Mouse (Mus musculus): ENCODE data around the gene Agxt. TPM values are rescaled to one million over a fixed set of nuclear protein-coding genes. Genes with fewer than 3 reads are reported as not detected.

The Agxt gene
- polyA plus RNA-seq, 1 experiment from 2014 or later, result not detected

DNA sequence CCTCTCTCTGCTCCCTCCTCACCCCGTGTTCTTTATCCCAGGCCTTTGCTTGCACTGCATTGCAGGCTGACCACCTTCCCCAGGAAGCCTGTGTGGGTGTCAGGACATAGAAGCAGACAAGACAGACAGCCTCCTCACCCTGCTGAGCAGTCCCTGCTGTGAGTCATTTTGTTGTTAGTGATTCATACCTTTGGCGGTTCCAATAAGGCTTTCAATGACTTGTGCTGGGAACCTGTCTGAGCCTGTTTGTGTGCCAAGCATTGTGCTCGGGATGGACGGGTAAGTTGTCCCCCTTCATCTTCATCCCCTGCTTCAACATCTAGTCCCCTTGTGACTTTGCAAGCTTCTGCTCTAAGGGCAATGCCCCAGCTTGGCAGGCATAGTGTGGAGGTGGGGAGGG, 38.6 kb downstream of the Agxt start:
- Histone ChIP-seq H3K36me3 (ENCODE audit: control insufficient read depth, insufficient read depth, low read length) (no peaks in the 10 kb centered on the region), H3K4me2 (ENCODE audit: low read depth, low read length) (no peak overlapping the region), H3K4me3 (ENCODE audit: low read depth, low read length) (no peak overlapping the region), H3K27ac (replicated peaks; ENCODE audit: low read depth, low read length) (no peak overlapping the region), H3K4me1 (ENCODE audit: control insufficient read depth, insufficient read depth, low read length) (peaks cover 16% of the 10 kb centered on the region), H3K9ac (ENCODE audit: low read depth, low read length) (no peak overlapping the region), H3K27me3 (replicated peaks; ENCODE audit: control insufficient read depth, insufficient read depth, low read length) (no peaks in the 10 kb centered on the region), H3K9me3 (ENCODE audit: control insufficient read depth, low read length) (no peaks in the 10 kb centered on the region)
- 59% methylated on average over 4 of the region's 4 CpGs for WGBS
- no peak for DNase-seq (ENCODE audit: low spot score)
- ATAC-seq (ENCODE audit: low read depth), result no peak

DNA sequence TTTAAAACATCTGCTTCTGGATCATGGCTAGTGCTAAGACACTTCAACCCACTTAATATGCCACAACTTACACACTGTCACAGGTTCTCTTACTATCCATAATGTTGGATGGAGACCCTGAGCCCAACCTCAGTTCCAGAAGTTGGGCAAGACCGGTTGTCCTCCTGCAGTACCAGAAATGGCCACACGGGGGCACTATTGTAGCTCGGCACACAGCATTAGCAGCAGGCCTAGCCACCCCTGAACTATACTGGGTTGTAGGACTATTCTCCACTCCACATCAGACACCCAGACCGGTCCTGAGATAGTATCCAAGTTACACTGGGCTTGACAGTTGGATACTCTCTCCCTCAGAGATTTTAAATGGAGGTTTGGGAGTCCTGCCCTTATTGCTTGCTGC, 39.4 kb downstream of the Agxt start:
- no peaks in the 10 kb centered on the region for H3K9me3 ChIP-seq (ENCODE audit: control insufficient read depth, low read length)
- H3K27ac ChIP-seq (replicated peaks; ENCODE audit: low read depth, low read length), result no peak overlapping the region
- H3K27me3 ChIP-seq (replicated peaks; ENCODE audit: control insufficient read depth, insufficient read depth, low read length), result no peaks in the 10 kb centered on the region
- no peak overlapping the region for H3K4me3 ChIP-seq (ENCODE audit: low read depth, low read length)
- H3K4me2 ChIP-seq (ENCODE audit: low read depth, low read length), result no peak overlapping the region
- peak; percentile 89 for DNase-seq (ENCODE audit: low spot score)
- peaks cover 16% of the 10 kb centered on the region for H3K4me1 ChIP-seq (ENCODE audit: control insufficient read depth, insufficient read depth, low read length)
- no peaks in the 10 kb centered on the region for H3K36me3 ChIP-seq (ENCODE audit: control insufficient read depth, insufficient read depth, low read length)
- ATAC-seq (ENCODE audit: low read depth), result peak; percentile 84
- H3K9ac ChIP-seq (ENCODE audit: low read depth, low read length), result no peak overlapping the region
- WGBS, result 2% methylated on average over 4 of the region's 4 CpGs

DNA sequence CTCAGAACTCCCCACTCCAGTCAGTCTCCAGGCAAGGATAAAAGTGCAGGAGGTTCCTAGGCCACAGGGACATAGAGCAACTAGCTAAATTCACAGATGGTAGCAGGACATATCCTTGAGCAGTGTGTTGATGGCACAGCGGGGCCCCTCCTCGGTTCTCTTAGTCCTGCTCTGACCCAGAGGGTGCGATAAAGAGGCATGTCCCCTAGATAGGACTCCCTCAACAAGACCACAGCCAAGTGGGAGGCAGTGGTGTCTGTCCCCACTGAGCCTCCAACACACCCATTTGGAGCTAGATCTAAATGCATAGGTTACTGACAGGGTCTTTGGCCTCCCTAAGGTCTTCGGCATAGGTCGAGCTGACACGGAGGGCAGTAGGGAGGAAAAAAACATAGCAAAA, 40.8 kb downstream of the Agxt start:
- Histone ChIP-seq H3K9me3 (ENCODE audit: control insufficient read depth, low read length) (no peaks in the 10 kb centered on the region), H3K9ac (ENCODE audit: low read depth, low read length) (no peak overlapping the region), H3K4me2 (ENCODE audit: low read depth, low read length) (peak overlapping the region; percentile 76), H3K27ac (replicated peaks; ENCODE audit: low read depth, low read length) (peak overlapping the region; percentile 89), H3K4me1 (ENCODE audit: control insufficient read depth, insufficient read depth, low read length) (peaks cover 16% of the 10 kb centered on the region), H3K4me3 (ENCODE audit: low read depth, low read length) (peak overlapping the region; percentile 38), H3K36me3 (ENCODE audit: control insufficient read depth, insufficient read depth, low read length) (no peaks in the 10 kb centered on the region), H3K27me3 (replicated peaks; ENCODE audit: control insufficient read depth, insufficient read depth, low read length) (no peaks in the 10 kb centered on the region)
- WGBS, result 15% methylated on average over 6 of the region's 6 CpGs
- DNase-seq (ENCODE audit: low spot score) (no peak), ATAC-seq (ENCODE audit: low read depth) (no peak)

DNA sequence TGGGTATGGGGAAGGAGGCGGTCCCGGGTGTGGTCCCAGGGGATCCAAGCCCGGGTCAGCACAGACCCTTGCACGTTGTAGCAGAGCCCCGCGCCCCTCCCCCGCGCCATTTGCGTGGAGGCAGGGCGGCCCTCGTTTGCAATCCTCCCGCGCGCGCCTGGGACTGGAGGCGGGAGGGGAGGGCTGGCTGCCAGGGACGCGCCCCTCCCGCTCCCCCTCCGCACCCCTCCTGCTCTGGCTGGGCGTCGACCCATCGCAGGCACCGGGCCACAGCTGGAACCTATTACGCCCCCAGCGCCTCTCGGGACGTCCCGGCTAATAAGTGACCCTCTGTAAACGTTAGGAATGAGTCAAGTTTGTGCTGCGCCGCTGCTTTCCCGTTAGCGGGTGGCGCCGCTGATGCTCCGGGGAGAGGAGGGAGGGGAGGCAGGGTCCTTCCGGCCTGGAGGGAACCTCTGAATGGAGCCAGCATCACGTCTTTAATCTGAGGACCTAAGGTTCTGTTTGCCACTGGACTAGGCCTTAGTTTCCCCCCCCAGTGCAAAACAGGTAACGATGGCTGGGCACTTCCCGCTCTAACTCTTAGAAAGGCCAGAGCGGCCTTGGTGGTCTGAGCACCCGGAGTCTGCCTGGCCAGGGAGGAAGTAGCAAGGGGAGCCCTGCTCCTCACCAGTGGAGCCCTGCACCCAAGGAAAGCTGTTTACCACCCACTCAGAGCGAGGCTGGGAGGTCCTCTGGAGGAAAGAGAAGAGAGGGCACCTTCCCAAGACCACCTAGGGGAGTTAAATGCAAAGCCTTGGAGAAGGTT, 41.7 kb downstream of the Agxt start:
- ATAC-seq (ENCODE audit: low read depth), result peak; percentile 72
- H3K9ac ChIP-seq (ENCODE audit: low read depth, low read length), result peak overlapping the region; percentile 39
- DNase-seq (ENCODE audit: low spot score), result peak; percentile 90
- 7% methylated on average over 14 of the region's 44 CpGs for WGBS
- H3K27me3 ChIP-seq (replicated peaks; ENCODE audit: control insufficient read depth, insufficient read depth, low read length), result no peaks in the 10 kb centered on the region
- peak overlapping the region; percentile 89 for H3K27ac ChIP-seq (replicated peaks; ENCODE audit: low read depth, low read length)
- H3K4me2 ChIP-seq (ENCODE audit: low read depth, low read length), result peak overlapping the region; percentile 76
- no peaks in the 10 kb centered on the region for H3K9me3 ChIP-seq (ENCODE audit: control insufficient read depth, low read length)
- H3K36me3 ChIP-seq (ENCODE audit: control insufficient read depth, insufficient read depth, low read length), result no peaks in the 10 kb centered on the region
- peak overlapping the region; percentile 38 for H3K4me3 ChIP-seq (ENCODE audit: low read depth, low read length)
- H3K4me1 ChIP-seq (ENCODE audit: control insufficient read depth, insufficient read depth, low read length), result peaks cover 16% of the 10 kb centered on the region

DNA sequence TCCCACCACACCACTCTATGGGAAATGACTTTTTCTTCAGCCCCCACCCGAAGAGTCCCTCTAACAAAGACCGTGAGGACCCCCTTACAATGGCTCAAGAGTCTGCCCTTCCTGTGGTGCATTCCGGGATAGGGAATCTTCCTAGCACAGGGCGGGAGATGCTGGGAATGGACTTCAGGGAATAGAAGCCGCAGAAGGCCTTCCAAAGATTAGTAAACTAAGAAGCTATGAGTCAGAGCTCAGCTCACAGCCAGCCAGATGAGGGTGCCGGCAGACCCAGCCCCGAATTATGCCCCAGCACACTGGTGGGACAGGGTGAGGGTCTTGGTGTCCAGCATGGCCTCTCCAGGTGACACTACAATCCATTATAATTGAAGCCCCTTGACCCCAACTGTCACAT, 47.2 kb downstream of the Agxt start:
- H3K36me3 ChIP-seq (ENCODE audit: control insufficient read depth, insufficient read depth, low read length), result no peaks in the 10 kb centered on the region
- 87% methylated on average over 7 of the region's 7 CpGs for WGBS
- H3K4me3 ChIP-seq (ENCODE audit: low read depth, low read length), result no peak overlapping the region
- no peak overlapping the region for H3K27ac ChIP-seq (replicated peaks; ENCODE audit: low read depth, low read length)
- H3K4me2 ChIP-seq (ENCODE audit: low read depth, low read length), result no peak overlapping the region
- ATAC-seq (ENCODE audit: low read depth), result no peak
- H3K27me3 ChIP-seq (replicated peaks; ENCODE audit: control insufficient read depth, insufficient read depth, low read length), result no peaks in the 10 kb centered on the region
- no peak overlapping the region for H3K9ac ChIP-seq (ENCODE audit: low read depth, low read length)
- no peak for DNase-seq (ENCODE audit: low spot score)
- no peaks in the 10 kb centered on the region for H3K9me3 ChIP-seq (ENCODE audit: control insufficient read depth, low read length)
- H3K4me1 ChIP-seq (ENCODE audit: control insufficient read depth, insufficient read depth, low read length), result peaks cover 7% of the 10 kb centered on the region

DNA sequence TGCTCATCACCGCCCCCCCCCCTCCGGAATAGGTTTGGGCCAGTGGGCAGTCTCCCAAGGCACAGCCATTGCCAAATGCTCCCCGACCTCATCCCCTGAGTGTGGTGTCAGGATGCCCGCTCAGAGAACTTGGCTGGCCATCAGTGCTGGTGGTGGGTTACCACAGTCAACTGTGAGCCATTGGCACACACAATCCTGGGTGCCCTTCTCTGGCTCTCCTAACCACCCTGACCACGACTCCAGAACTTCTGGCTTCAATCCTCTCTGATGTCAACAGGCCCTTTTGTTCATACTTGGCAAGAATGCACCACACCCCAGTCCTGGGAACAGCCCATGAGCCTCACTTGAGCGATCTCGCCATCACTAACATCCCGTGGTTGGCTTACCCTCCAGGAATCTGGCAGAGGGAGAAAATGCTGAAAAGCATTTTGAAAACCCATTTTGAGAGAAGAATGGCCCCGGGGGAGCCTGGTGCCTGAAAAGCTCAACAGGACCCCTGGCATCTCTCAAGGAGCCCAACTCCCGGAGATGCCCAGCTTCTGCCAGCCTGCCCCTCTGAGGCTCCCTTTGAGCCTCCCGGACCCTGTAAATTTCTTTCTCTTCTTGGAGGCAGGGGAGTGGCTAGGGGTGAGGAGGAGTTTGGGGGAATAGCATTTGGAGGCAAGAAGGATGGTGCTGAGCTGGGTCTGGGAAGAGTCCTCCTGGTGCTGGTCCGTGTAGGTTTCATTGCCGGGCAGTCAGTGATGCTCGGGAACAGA, 49.2 kb downstream of the Agxt start:
- Histone ChIP-seq H3K36me3 (ENCODE audit: control insufficient read depth, insufficient read depth, low read length) (no peaks in the 10 kb centered on the region), H3K27me3 (replicated peaks; ENCODE audit: control insufficient read depth, insufficient read depth, low read length) (no peaks in the 10 kb centered on the region), H3K9me3 (ENCODE audit: control insufficient read depth, low read length) (no peaks in the 10 kb centered on the region), H3K9ac (ENCODE audit: low read depth, low read length) (no peak overlapping the region), H3K27ac (replicated peaks; ENCODE audit: low read depth, low read length) (0 out of 2 replicates have a peak overlapping the region, but pooled peaks have one; percentile 15), H3K4me3 (ENCODE audit: low read depth, low read length) (no peak overlapping the region), H3K4me1 (ENCODE audit: control insufficient read depth, insufficient read depth, low read length) (0 out of 2 replicates have a peak, but pooled peaks cover 5% of the 10 kb centered on the region), H3K4me2 (ENCODE audit: low read depth, low read length) (no peak overlapping the region)
- WGBS, result 68% methylated on average over 14 of the region's 14 CpGs
- no peak for DNase-seq (ENCODE audit: low spot score)
- 0 out of 2 replicates have a peak, but pooled peaks have one; percentile 12 for ATAC-seq (ENCODE audit: low read depth)

DNA sequence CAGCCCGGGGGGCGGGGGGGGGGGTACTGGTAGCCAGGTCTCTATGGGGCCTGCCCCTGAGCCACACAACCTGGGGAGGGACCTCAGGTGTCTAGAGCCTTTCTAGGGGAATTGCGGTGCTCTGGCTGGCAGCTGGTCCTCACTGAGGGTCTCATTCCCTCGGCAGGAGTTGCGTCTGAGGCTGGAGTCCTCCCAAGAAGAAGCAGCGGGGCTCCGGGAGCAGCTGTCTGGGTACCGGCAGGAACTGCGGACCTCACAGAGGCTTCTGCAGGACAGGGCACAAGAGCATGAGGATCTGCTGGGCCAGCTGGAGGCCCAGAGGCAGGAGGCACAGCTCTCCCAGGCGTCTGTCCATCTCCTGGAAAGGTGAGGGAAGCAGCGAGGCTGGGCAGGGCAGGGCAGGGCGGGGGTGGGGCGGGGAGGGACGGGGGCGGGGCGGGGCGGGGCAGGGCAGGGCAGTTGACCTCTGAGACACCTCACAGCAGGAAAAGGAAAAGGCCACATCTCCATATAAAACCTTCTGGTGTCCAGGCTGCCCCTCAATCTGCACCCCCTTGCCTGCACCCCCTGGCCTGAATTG, 55.8 kb downstream of the Agxt start:
- no peak overlapping the region for H3K27ac ChIP-seq (replicated peaks; ENCODE audit: low read depth, low read length)

DNA sequence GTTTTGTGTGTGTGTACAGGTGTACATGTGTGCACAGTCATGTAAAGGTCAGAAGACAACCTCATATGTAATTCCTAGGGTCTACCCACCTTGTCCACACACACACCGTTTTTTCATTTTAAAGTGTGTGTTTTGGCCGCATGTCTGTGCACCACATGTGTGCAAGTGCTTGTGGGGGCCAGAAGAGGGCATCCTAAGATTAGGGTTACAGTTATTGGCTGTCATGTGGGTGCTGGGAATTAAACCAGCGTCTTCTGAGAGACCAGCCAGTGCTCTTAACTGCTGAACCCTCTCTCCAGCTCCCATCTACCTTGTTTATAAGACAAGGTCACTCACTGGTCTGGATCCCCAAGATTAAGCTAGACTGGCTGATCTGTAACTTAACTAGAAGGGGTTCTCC, 59.9 kb downstream of the Agxt start:
- Histone ChIP-seq H3K4me3 (ENCODE audit: low read depth, low read length) (no peak overlapping the region), H3K4me1 (ENCODE audit: control insufficient read depth, insufficient read depth, low read length) (no peaks in the 10 kb centered on the region), H3K27me3 (replicated peaks; ENCODE audit: control insufficient read depth, insufficient read depth, low read length) (no peaks in the 10 kb centered on the region; the same call in 1 of the 2 replicates), H3K27ac (replicated peaks; ENCODE audit: low read depth, low read length) (no peak overlapping the region), H3K36me3 (ENCODE audit: control insufficient read depth, insufficient read depth, low read length) (no peaks in the 10 kb centered on the region), H3K9ac (ENCODE audit: low read depth, low read length) (no peak overlapping the region), H3K4me2 (ENCODE audit: low read depth, low read length) (no peak overlapping the region), H3K9me3 (ENCODE audit: control insufficient read depth, low read length) (peaks cover 6% of the 10 kb centered on the region; the same call in 1 of the 2 replicates)
- no peak for DNase-seq (ENCODE audit: low spot score)
- no peak for ATAC-seq (ENCODE audit: low read depth)
- 84% methylated on average over 3 of the region's 3 CpGs for WGBS

More for the DNA sequence above, 55.8 kb downstream of the Agxt start:
- WGBS, result 11% methylated on average over 5 of the region's 17 CpGs
- H3K9ac ChIP-seq (ENCODE audit: low read depth, low read length), result no peak overlapping the region
- ATAC-seq (ENCODE audit: low read depth), result no peak
- peaks cover 6% of the 10 kb centered on the region; the same call in 1 of the 2 replicates for H3K9me3 ChIP-seq (ENCODE audit: control insufficient read depth, low read length)
- DNase-seq (ENCODE audit: low spot score), result no peak
- H3K4me3 ChIP-seq (ENCODE audit: low read depth, low read length), result no peak overlapping the region
- H3K36me3 ChIP-seq (ENCODE audit: control insufficient read depth, insufficient read depth, low read length), result no peaks in the 10 kb centered on the region
- H3K27me3 ChIP-seq (replicated peaks; ENCODE audit: control insufficient read depth, insufficient read depth, low read length), result no peaks in the 10 kb centered on the region; the same call in 1 of the 2 replicates
- H3K4me2 ChIP-seq (ENCODE audit: low read depth, low read length), result no peak overlapping the region
- no peaks in the 10 kb centered on the region for H3K4me1 ChIP-seq (ENCODE audit: control insufficient read depth, insufficient read depth, low read length)

Measured in embryonic facial prominence, embryonic 14.5 days (tissue).